ENCODE assay signal across 15 mouse cellular contexts in genomic region chr6:114652209-114652608, GRCm38 (mm10). TPM values are rescaled to one million over a fixed set of nuclear protein-coding genes. Genes with fewer than 3 reads are reported as not detected.
A peak's percentile ranks its signal among the peaks of the same experiment; 100 is the strongest.
DNase-seq lines count a peak whose midpoint lies in the region; ATAC-seq and TF ChIP-seq lines count a peak whose summit lies in the region.
"Had no signal": no experiment of that assay in that cellular context is flagged by ENCODE, and none has a peak within 500 bp of the region (broad histone marks: within the 10 kb centered on the region; RNA-seq: fewer than 3 reads in every experiment).

No protein-coding gene starts in this region.

- DNase-seq in heart, adult 11 months: peak; percentile 82
- DNase-seq in heart, adult 8-10 months (ENCODE audit: low spot score): no peak
- DNase-seq in right cerebral cortex, postnatal 4 days: peak; percentile 16
- no peak for DNase-seq in right cerebral cortex, adult 18-20 months
- peak; percentile 42 for DNase-seq in liver, postnatal 0 days
- DNase-seq in stomach, postnatal 0 days (ENCODE audit: low spot score): peak; percentile 30
- no peak for DNase-seq in cerebellum, adult 8-10 months
- DNase-seq in gastrocnemius, postnatal 36 days: no peak
- DNase-seq: adrenal gland, adult 2 months; thymus, postnatal 25 days had no signal

- H3K4me2 ChIP-seq in liver, postnatal 0 days (ENCODE audit: low read depth, low read length): no peak overlapping the region
- no peak overlapping the region for H3K4me2 ChIP-seq in stomach, postnatal 0 days (replicated peaks; ENCODE audit: low read depth)
- H3K4me2 ChIP-seq: embryonic facial prominence, embryonic 15.5 days; limb, embryonic 15.5 days had no signal

- intact Hi-C loops in gastrocnemius, postnatal 36 days (cut with DNase I): no loop called here

- no peak overlapping the region for H3K9ac ChIP-seq in liver, postnatal 0 days (replicated peaks)
- no peak overlapping the region for H3K9ac ChIP-seq in stomach, postnatal 0 days (ENCODE audit: low read length)
- H3K9ac ChIP-seq: embryonic facial prominence, embryonic 15.5 days; limb, embryonic 15.5 days had no signal

- no peaks in the 10 kb centered on the region for H3K27me3 ChIP-seq in liver, postnatal 0 days (ENCODE audit: insufficient read depth, low read length)
- no peaks in the 10 kb centered on the region for H3K27me3 ChIP-seq in stomach, postnatal 0 days (ENCODE audit: control insufficient read depth, insufficient read depth, low read length)
- H3K27me3 ChIP-seq: CH12.LX; embryonic facial prominence, embryonic 15.5 days; limb, embryonic 15.5 days had no signal

- 0 out of 2 replicates have a peak, but pooled peaks cover 2% of the 10 kb centered on the region for H3K36me3 ChIP-seq in liver, postnatal 0 days (replicated peaks; ENCODE audit: insufficient read depth, low read length)
- no peaks in the 10 kb centered on the region for H3K36me3 ChIP-seq in stomach, postnatal 0 days (ENCODE audit: control insufficient read depth, insufficient read depth, low read length)
- H3K36me3 ChIP-seq: embryonic facial prominence, embryonic 15.5 days; heart, embryonic 10.5 days; limb, embryonic 15.5 days had no signal

- H3K27ac ChIP-seq in liver, postnatal 0 days (ENCODE audit: low read depth): no peak overlapping the region
- no peak overlapping the region for H3K27ac ChIP-seq in stomach, postnatal 0 days (replicated peaks)
- H3K27ac ChIP-seq: embryonic facial prominence, embryonic 15.5 days; heart, embryonic 10.5 days; limb, embryonic 15.5 days had no signal

- no peak for ATAC-seq in liver, postnatal 0 days
- ATAC-seq in stomach, postnatal 0 days (ENCODE audit: low FRiP score, low TSS enrichment): no peak
- ATAC-seq: intestine, embryonic 16.5 days had no signal

- TF ChIP-seq EP300 in liver, postnatal 0 days (IDR thresholded peaks at IDR 0.05; ENCODE audit: low read depth): no peak
- TF ChIP-seq EP300 in stomach, postnatal 0 days (optimal IDR thresholded peaks at IDR 0.05): no peak

- no peak for TF ChIP-seq CTCF in liver, postnatal 0 days (IDR thresholded peaks at IDR 0.05; ENCODE audit: low read depth)
- no peak for TF ChIP-seq CTCF in stomach, postnatal 0 days (IDR thresholded peaks at IDR 0.05; ENCODE audit: low read depth)

- no peak overlapping the region for H3K4me3 ChIP-seq in liver, postnatal 0 days (ENCODE audit: low read depth, low read length)
- H3K4me3 ChIP-seq in stomach, postnatal 0 days (ENCODE audit: low read depth, low read length): no peak overlapping the region
- H3K4me3 ChIP-seq: embryonic facial prominence, embryonic 15.5 days; heart, embryonic 10.5 days; limb, embryonic 15.5 days had no signal

- peaks cover 13% of the 10 kb centered on the region for H3K4me1 ChIP-seq in liver, postnatal 0 days (ENCODE audit: insufficient read depth)
- H3K4me1 ChIP-seq in stomach, postnatal 0 days (replicated peaks; ENCODE audit: control insufficient read depth, insufficient read depth): no peaks in the 10 kb centered on the region
- H3K4me1 ChIP-seq: limb, embryonic 15.5 days had no signal

- H3K9me3 ChIP-seq in liver, postnatal 0 days (ENCODE audit: low read length): no peaks in the 10 kb centered on the region
- no peaks in the 10 kb centered on the region for H3K9me3 ChIP-seq in stomach, postnatal 0 days (ENCODE audit: control insufficient read depth, low read length)
- H3K9me3 ChIP-seq: embryonic facial prominence, embryonic 15.5 days; heart, embryonic 10.5 days; limb, embryonic 15.5 days had no signal

- WGBS in liver, postnatal 0 days (ENCODE audit: insufficient replicate concordance): 66% methylated on average over 3 of the region's 3 CpGs
- 64% methylated on average over 3 of the region's 3 CpGs for WGBS in stomach, postnatal 0 days

RNA-seq across cellular contexts. Expression of gene Atg7, which starts 9.3 kb away (rescaled TPM):
- 10 to 100 TPM; 11.5 to 13.1 (median 12.2) TPM for total RNA-seq in heart, adult 8-10 months (2022)
- 9.6 and 10.9 TPM in 2 replicates for polyA plus RNA-seq in liver, postnatal 0 days (2015; fragmentation: Nextera tagmentation; extraction: Ambion mirVana)
- polyA plus RNA-seq in stomach, postnatal 0 days (2015; fragmentation: Nextera tagmentation; extraction: Ambion mirVana): 14.0 and 15.0 TPM in 2 replicates
- 1 to 10 TPM; 8.2 to 8.6 TPM for total RNA-seq in gastrocnemius, postnatal 36 days (2021)

Comparison
In these comparisons a context has a peak if more than half of its experiments do, and no peak if none do; other contexts are left out.
1. DNase-seq: peak in heart, adult 11 months (single experiment), right cerebral cortex, postnatal 4 days (single experiment), liver, postnatal 0 days (single experiment) and stomach, postnatal 0 days (single experiment); none in heart, adult 8-10 months (single experiment), right cerebral cortex, adult 18-20 months (single experiment), cerebellum, adult 8-10 months (single experiment) and gastrocnemius, postnatal 36 days (0 of 2).